Mouse (Mus musculus) heart, embryonic 16.5 days (tissue): ENCODE measurements at regions not wholly inside any gene's neighbourhood (a gene's known extent, or its start where the extent isn't known, plus 50 kb on each side); places are given as distances from the start of the nearest gene placed in this dataset.

ENCODE experiments used
- ATAC-seq: fragments of 200-750 bp; cut with Nextera tagmentation; replicated peaks from 2 replicates; pipeline ENCODE4 v1.8.0; 2017; ENCODE audit warnings: moderate number of reproducible peaks; ENCODE audit not compliant: insufficient read depth, low FRiP score; ENCODE audit errors: extremely low read depth
- H3K27ac ChIP-seq: fragments of 300-500 bp; sonication (generic); 2 replicates; pipeline ENCODE4 v1.5.1; 2014; ENCODE audit warnings: mild to moderate bottlenecking, low read length, control low read depth, moderate library complexity
- H3K27me3 ChIP-seq: fragments of 300-500 bp; sonication (generic); 2 replicates; pipeline ENCODE4 v1.6.1; 2014; ENCODE audit warnings: low read length, mixed read lengths; ENCODE audit not compliant: control insufficient read depth, insufficient read depth
- H3K36me3 ChIP-seq: fragments of 300-500 bp; sonication (generic); 2 replicates; pipeline ENCODE4 v1.6.1; 2014; ENCODE audit not compliant: control insufficient read depth, insufficient read depth
- H3K4me1 ChIP-seq: fragments of 300-500 bp; sonication (generic); 2 replicates; pipeline ENCODE4 v1.6.1; 2014; ENCODE audit warnings: low read length, mixed read lengths; ENCODE audit not compliant: control insufficient read depth, insufficient read depth
- H3K4me2 ChIP-seq: fragments of 300-500 bp; sonication (generic); 2 replicates; pipeline ENCODE4 v1.6.1; 2014; ENCODE audit warnings: low read depth, mild to moderate bottlenecking, control low read depth, low read length
- H3K4me3 ChIP-seq: fragments of 300-500 bp; sonication (generic); 2 replicates; pipeline ENCODE4 v1.5.1; 2014; ENCODE audit warnings: mild to moderate bottlenecking, control low read depth, low read length
- H3K9ac ChIP-seq: fragments of 300-500 bp; sonication (generic); 2 replicates; pipeline ENCODE4 v1.6.1; 2014; ENCODE audit warnings: low read length, control low read depth
- H3K9me3 ChIP-seq: fragments of 300-500 bp; sonication (generic); replicated peaks from 2 replicates; pipeline ENCODE4 v1.6.1; 2016; ENCODE audit warnings: low read length; ENCODE audit not compliant: control insufficient read depth
- WGBS: fragments of 180-500 bp; shearing (Covaris S2); extraction: QIAGEN DNeasy Blood & Tissue Kit; methylation state at CpG from one replicate; pipeline ENCODE4 v1.1.7; 2014; 5-methylcytosine and 5-hydroxymethylcytosine counted together

GRCm38 (mm10) chr16:87039861-87040260 lies 314.1 kb upstream of the N6amt1 start:
- no peaks in the 10 kb centered on the region for H3K9me3 ChIP-seq
- no peak overlapping the region for H3K9ac ChIP-seq
- ATAC-seq: no peak
- H3K4me3 ChIP-seq: no peak overlapping the region
- no peak overlapping the region for H3K27ac ChIP-seq
- WGBS: 71% methylated on average over 1 of the region's 1 CpGs
- H3K4me1 ChIP-seq: no peaks in the 10 kb centered on the region
- no peaks in the 10 kb centered on the region for H3K27me3 ChIP-seq
- H3K36me3 ChIP-seq: no peaks in the 10 kb centered on the region
- no peak overlapping the region for H3K4me2 ChIP-seq

- Histone ChIP-seq H3K4me2 (no peak overlapping the region), H3K36me3 (no peaks in the 10 kb centered on the region), H3K27ac (no peak overlapping the region), H3K27me3 (no peaks in the 10 kb centered on the region), H3K4me3 (no peak overlapping the region), H3K4me1 (no peaks in the 10 kb centered on the region), H3K9me3 (no peaks in the 10 kb centered on the region), H3K9ac (no peak overlapping the region)
- WGBS: 68% methylated on average over 6 of the region's 6 CpGs
- ATAC-seq: no peak
Observed at GRCm38 (mm10) chr16:87037061-87037460, 316.9 kb upstream of the N6amt1 start.

GRCm38 (mm10) chr16:87031836-87032235 lies 322.1 kb upstream of the N6amt1 start:
- Histone ChIP-seq H3K36me3 (no peaks in the 10 kb centered on the region), H3K4me1 (no peaks in the 10 kb centered on the region), H3K4me2 (no peak overlapping the region), H3K27me3 (no peaks in the 10 kb centered on the region), H3K9ac (no peak overlapping the region), H3K4me3 (no peak overlapping the region), H3K27ac (no peak overlapping the region), H3K9me3 (no peaks in the 10 kb centered on the region)
- ATAC-seq: no peak
- 66% methylated on average over 3 of the region's 3 CpGs for WGBS

- H3K4me2 ChIP-seq: no peak overlapping the region
- ATAC-seq: no peak
- H3K36me3 ChIP-seq: no peaks in the 10 kb centered on the region
- H3K4me3 ChIP-seq: no peak overlapping the region
- 58% methylated on average over 5 of the region's 5 CpGs for WGBS
- H3K27ac ChIP-seq: no peak overlapping the region
- H3K9me3 ChIP-seq: no peaks in the 10 kb centered on the region
- H3K9ac ChIP-seq: no peak overlapping the region
- no peaks in the 10 kb centered on the region for H3K4me1 ChIP-seq
- H3K27me3 ChIP-seq: no peaks in the 10 kb centered on the region
Observed at GRCm38 (mm10) chr16:87028516-87029145, 325.4 kb upstream of the N6amt1 start.

- Histone ChIP-seq H3K27ac (no peak overlapping the region), H3K4me3 (no peak overlapping the region), H3K9me3 (no peaks in the 10 kb centered on the region), H3K9ac (no peak overlapping the region), H3K27me3 (no peaks in the 10 kb centered on the region), H3K4me2 (no peak overlapping the region), H3K36me3 (no peaks in the 10 kb centered on the region), H3K4me1 (no peaks in the 10 kb centered on the region)
- 59% methylated on average over 1 of the region's 1 CpGs for WGBS
- no peak for ATAC-seq
Observed at GRCm38 (mm10) chr16:87027621-87028020, 326.4 kb upstream of the N6amt1 start.

- H3K27me3 ChIP-seq: no peaks in the 10 kb centered on the region
- H3K4me3 ChIP-seq: no peak overlapping the region
- ATAC-seq: no peak
- H3K36me3 ChIP-seq: no peaks in the 10 kb centered on the region
- H3K9ac ChIP-seq: no peak overlapping the region
- no peak overlapping the region for H3K4me2 ChIP-seq
- no peak overlapping the region for H3K27ac ChIP-seq
- H3K9me3 ChIP-seq: 0 out of 2 replicates have a peak, but pooled peaks cover 3% of the 10 kb centered on the region
- 87% methylated on average over 4 of the region's 4 CpGs for WGBS
- no peaks in the 10 kb centered on the region for H3K4me1 ChIP-seq
Observed at GRCm38 (mm10) chr16:87022041-87022440, 331.9 kb upstream of the N6amt1 start.

- Histone ChIP-seq H3K27me3 (no peaks in the 10 kb centered on the region), H3K4me2 (no peak overlapping the region), H3K9me3 (0 out of 2 replicates have a peak, but pooled peaks cover 3% of the 10 kb centered on the region), H3K27ac (no peak overlapping the region), H3K36me3 (no peaks in the 10 kb centered on the region), H3K4me1 (no peaks in the 10 kb centered on the region), H3K4me3 (no peak overlapping the region), H3K9ac (no peak overlapping the region)
- ATAC-seq: no peak
- 66% methylated on average over 7 of the region's 7 CpGs for WGBS
Observed at GRCm38 (mm10) chr16:87017107-87017670, 336.8 kb upstream of the N6amt1 start.

- no peaks in the 10 kb centered on the region for H3K4me1 ChIP-seq
- WGBS: 64% methylated on average over 3 of the region's 3 CpGs
- no peak overlapping the region for H3K4me3 ChIP-seq
- no peak for ATAC-seq
- H3K27ac ChIP-seq: no peak overlapping the region
- no peak overlapping the region for H3K9ac ChIP-seq
- no peaks in the 10 kb centered on the region for H3K36me3 ChIP-seq
- H3K9me3 ChIP-seq: no peaks in the 10 kb centered on the region
- no peaks in the 10 kb centered on the region for H3K27me3 ChIP-seq
- no peak overlapping the region for H3K4me2 ChIP-seq
Observed at GRCm38 (mm10) chr16:87001579-87001978, 352.4 kb upstream of the N6amt1 start.

GRCm38 (mm10) chr16:87001135-87001534 lies 352.9 kb upstream of the N6amt1 start:
- Histone ChIP-seq H3K4me2 (no peak overlapping the region), H3K36me3 (no peaks in the 10 kb centered on the region), H3K9ac (no peak overlapping the region), H3K27ac (no peak overlapping the region), H3K9me3 (no peaks in the 10 kb centered on the region), H3K4me1 (no peaks in the 10 kb centered on the region), H3K4me3 (no peak overlapping the region), H3K27me3 (no peaks in the 10 kb centered on the region)
- ATAC-seq: no peak
- WGBS: 48% methylated on average over 3 of the region's 3 CpGs
